Mouse (Mus musculus): ENCODE data around the gene Minpp1. TPM values are rescaled to one million over a fixed set of nuclear protein-coding genes. Genes with fewer than 3 reads are reported as not detected.

Minpp1 gene
- polyA plus RNA-seq, 1 experiment from 2014 or later = 99.9 TPM

GRCm38 (mm10) chr19:32507100-32507499 is 21.5 kb downstream of the Minpp1 start:
- Histone ChIP-seq H3K27me3 (no peaks in the 10 kb centered on the region), H3K27ac (0 out of 2 replicates have a peak overlapping the region, but pooled peaks have one; percentile 9), H3K9me3 (replicated peaks) (0 out of 2 replicates have a peak, but pooled peaks cover 3% of the 10 kb centered on the region), H3K9ac (no peak overlapping the region), H3K4me3 (replicated peaks) (no peak overlapping the region), H3K4me1 (replicated peaks) (peaks cover 58% of the 10 kb centered on the region), H3K4me2 (no peak overlapping the region), H3K36me3 (peaks cover 75% of the 10 kb centered on the region)
- ATAC-seq (ENCODE audit: low read depth) = no peak
- no peak for DNase-seq
- 87% methylated on average over 6 of the region's 6 CpGs for WGBS (ENCODE audit: insufficient replicate concordance)

GRCm38 (mm10) chr19:32507526-32507925 is 22.0 kb downstream of the Minpp1 start:
- Histone ChIP-seq H3K27ac (no peak overlapping the region), H3K4me2 (no peak overlapping the region), H3K9ac (no peak overlapping the region), H3K27me3 (no peaks in the 10 kb centered on the region), H3K4me1 (replicated peaks) (peaks cover 60% of the 10 kb centered on the region), H3K36me3 (peaks cover 79% of the 10 kb centered on the region), H3K4me3 (replicated peaks) (no peak overlapping the region), H3K9me3 (replicated peaks) (0 out of 2 replicates have a peak, but pooled peaks cover 5% of the 10 kb centered on the region)
- DNase-seq = no peak
- WGBS (ENCODE audit: insufficient replicate concordance) = 82% methylated on average over 9 of the region's 9 CpGs
- no peak for ATAC-seq (ENCODE audit: low read depth)

DNA sequence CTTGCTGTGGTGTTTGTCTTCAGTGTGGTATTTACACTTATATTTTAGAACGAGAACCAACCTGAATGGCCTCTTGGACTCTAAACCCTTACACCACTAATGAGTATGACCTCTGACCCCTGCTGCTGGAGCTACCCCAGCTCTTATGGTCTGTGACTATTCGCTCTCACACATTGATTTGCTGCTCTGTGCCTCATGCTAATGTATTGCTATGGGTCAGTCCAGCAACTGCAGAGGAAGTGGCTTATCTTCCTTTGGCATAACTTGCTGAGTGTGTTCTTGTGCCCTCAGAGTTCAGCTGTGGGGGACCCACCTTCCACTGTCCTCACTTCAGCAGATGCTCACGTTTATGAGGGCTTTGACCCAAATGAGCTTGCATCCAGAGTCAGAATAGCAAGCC is 24.7 kb downstream of the Minpp1 start:
- Histone ChIP-seq H3K27ac (peak overlapping the region; percentile 90), H3K4me2 (peak overlapping the region; percentile 60), H3K4me3 (replicated peaks) (peak overlapping the region; percentile 25), H3K27me3 (no peaks in the 10 kb centered on the region), H3K4me1 (replicated peaks) (peaks cover 60% of the 10 kb centered on the region), H3K9ac (peak overlapping the region; percentile 50), H3K9me3 (replicated peaks) (0 out of 2 replicates have a peak, but pooled peaks cover 5% of the 10 kb centered on the region), H3K36me3 (peaks cover 86% of the 10 kb centered on the region)
- 25% methylated on average over 3 of the region's 3 CpGs for WGBS (ENCODE audit: insufficient replicate concordance)
- DNase-seq (peak; percentile 50), ATAC-seq (ENCODE audit: low read depth) (peak; percentile 77)

GRCm38 (mm10) chr19:32510962-32511361 is 25.4 kb downstream of the Minpp1 start:
- Histone ChIP-seq H3K4me3 (replicated peaks) (peak overlapping the region; percentile 25), H3K27me3 (no peaks in the 10 kb centered on the region), H3K9me3 (replicated peaks) (0 out of 2 replicates have a peak, but pooled peaks cover 5% of the 10 kb centered on the region), H3K36me3 (peaks cover 86% of the 10 kb centered on the region), H3K4me2 (peak overlapping the region; percentile 60), H3K9ac (peak overlapping the region; percentile 50), H3K27ac (peak overlapping the region; percentile 90), H3K4me1 (replicated peaks) (peaks cover 58% of the 10 kb centered on the region)
- peak; percentile 98 for ATAC-seq (ENCODE audit: low read depth)
- peak; percentile 70 for DNase-seq
- WGBS (ENCODE audit: insufficient replicate concordance) = 21% methylated on average over 6 of the region's 6 CpGs

DNA sequence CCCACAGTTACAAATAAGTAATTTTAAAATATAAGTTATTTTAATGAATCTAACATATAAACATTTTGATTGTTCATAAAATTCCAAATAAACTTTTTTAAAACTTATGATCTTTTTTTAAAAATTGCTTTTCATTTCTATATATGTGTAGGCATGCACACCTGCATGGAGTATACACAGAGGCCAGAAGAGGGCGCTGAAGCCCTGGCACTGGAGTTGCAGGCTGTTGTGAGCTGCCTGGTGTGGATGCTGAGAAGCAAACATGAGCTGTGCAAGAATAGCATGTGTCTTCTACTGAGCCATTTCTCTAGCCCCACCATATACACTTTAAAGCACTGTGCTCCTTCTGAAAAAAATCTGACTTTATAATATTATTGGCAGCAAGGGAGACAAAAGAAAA is 26.9 kb downstream of the Minpp1 start:
- H3K4me1 ChIP-seq (replicated peaks) = peaks cover 44% of the 10 kb centered on the region
- DNase-seq (no peak), ATAC-seq (ENCODE audit: low read depth) (no peak)
- H3K4me3 ChIP-seq (replicated peaks) = no peak overlapping the region
- no peak overlapping the region for H3K27ac ChIP-seq
- no peak overlapping the region for H3K4me2 ChIP-seq
- H3K9me3 ChIP-seq (replicated peaks) = 0 out of 2 replicates have a peak, but pooled peaks cover 5% of the 10 kb centered on the region
- H3K9ac ChIP-seq = no peak overlapping the region
- 11% methylated on average over 1 of the region's 1 CpGs for WGBS (ENCODE audit: insufficient replicate concordance)
- no peaks in the 10 kb centered on the region for H3K27me3 ChIP-seq
- H3K36me3 ChIP-seq = peaks cover 87% of the 10 kb centered on the region

GRCm38 (mm10) chr19:32516575-32516974 is 31.0 kb downstream of the Minpp1 start:
- H3K27me3 ChIP-seq = no peaks in the 10 kb centered on the region
- DNase-seq = no peak
- H3K4me3 ChIP-seq (replicated peaks) = no peak overlapping the region
- ATAC-seq (ENCODE audit: low read depth) = no peak
- peaks cover 4% of the 10 kb centered on the region; the same call in 1 of the 2 replicates for H3K4me1 ChIP-seq (replicated peaks)
- H3K9me3 ChIP-seq (replicated peaks) = 0 out of 2 replicates have a peak, but pooled peaks cover 5% of the 10 kb centered on the region
- no peak overlapping the region for H3K27ac ChIP-seq
- no peak overlapping the region for H3K9ac ChIP-seq
- peaks cover 68% of the 10 kb centered on the region for H3K36me3 ChIP-seq
- no peak overlapping the region for H3K4me2 ChIP-seq
- 94% methylated on average over 9 of the region's 9 CpGs for WGBS (ENCODE audit: insufficient replicate concordance)

DNA sequence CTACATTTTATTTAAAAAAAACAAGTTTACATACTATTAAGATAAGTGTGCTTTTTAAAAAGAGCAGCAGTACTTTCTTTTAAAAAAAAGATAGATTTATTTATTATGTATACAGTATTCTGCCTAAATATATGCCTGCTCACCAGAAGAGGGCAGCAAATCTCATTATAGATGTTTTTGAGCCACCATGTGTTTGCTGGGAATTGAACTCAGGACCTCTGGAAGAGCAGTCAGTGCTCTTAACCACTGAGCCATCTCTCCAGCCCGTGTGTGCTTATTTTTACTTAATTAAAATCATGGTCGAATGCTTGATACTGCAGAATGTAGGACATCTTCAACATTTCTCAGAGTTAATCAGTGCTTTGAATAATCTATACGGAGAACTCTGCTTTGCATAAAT is 35.9 kb downstream of the Minpp1 start:
- Histone ChIP-seq H3K36me3 (peaks cover 21% of the 10 kb centered on the region), H3K9ac (no peak overlapping the region), H3K4me3 (replicated peaks) (no peak overlapping the region), H3K27ac (no peak overlapping the region), H3K27me3 (no peaks in the 10 kb centered on the region), H3K4me2 (no peak overlapping the region), H3K9me3 (replicated peaks) (no peaks in the 10 kb centered on the region), H3K4me1 (replicated peaks) (peaks cover 28% of the 10 kb centered on the region)
- ATAC-seq (ENCODE audit: low read depth) (no peak), DNase-seq (no peak)
- WGBS (ENCODE audit: insufficient replicate concordance) = 72% methylated on average over 3 of the region's 3 CpGs

DNA sequence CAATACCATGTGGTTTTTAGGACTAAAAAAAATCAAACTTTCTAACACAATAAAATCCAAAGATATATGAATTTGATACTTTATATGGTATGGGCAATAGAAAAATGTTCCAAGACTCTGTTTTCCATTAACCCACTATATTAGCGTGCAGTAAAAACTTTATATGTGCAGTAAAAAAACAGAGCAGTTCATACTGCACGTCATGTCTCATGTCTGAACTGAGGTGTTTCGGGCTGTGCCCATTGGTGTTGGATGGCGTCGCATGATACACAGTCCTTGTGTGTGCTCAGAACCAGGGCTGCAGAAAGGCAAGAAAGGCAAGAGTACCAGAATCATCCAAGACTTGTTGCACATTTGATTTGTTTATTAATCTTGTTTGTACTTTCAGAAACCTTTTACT is 36.7 kb downstream of the Minpp1 start:
- ATAC-seq (ENCODE audit: low read depth) = no peak
- Histone ChIP-seq H3K27me3 (no peaks in the 10 kb centered on the region), H3K9me3 (replicated peaks) (no peaks in the 10 kb centered on the region), H3K36me3 (peaks cover 13% of the 10 kb centered on the region), H3K4me1 (replicated peaks) (peaks cover 28% of the 10 kb centered on the region), H3K4me3 (replicated peaks) (no peak overlapping the region), H3K27ac (0 out of 2 replicates have a peak overlapping the region, but pooled peaks have one; percentile 6), H3K4me2 (no peak overlapping the region), H3K9ac (no peak overlapping the region)
- DNase-seq = no peak
- 81% methylated on average over 5 of the region's 5 CpGs for WGBS (ENCODE audit: insufficient replicate concordance)

GRCm38 (mm10) chr19:32522753-32523307 is 37.3 kb downstream of the Minpp1 start:
- Histone ChIP-seq H3K4me2 (no peak overlapping the region), H3K4me3 (replicated peaks) (no peak overlapping the region), H3K27me3 (no peaks in the 10 kb centered on the region), H3K27ac (peak overlapping the region; percentile 47; the same call in 1 of the 2 replicates), H3K9ac (no peak overlapping the region), H3K4me1 (replicated peaks) (peaks cover 28% of the 10 kb centered on the region), H3K9me3 (replicated peaks) (no peaks in the 10 kb centered on the region), H3K36me3 (peaks cover 9% of the 10 kb centered on the region; the same call in 1 of the 2 replicates)
- DNase-seq (no peak), ATAC-seq (ENCODE audit: low read depth) (peak; percentile 22; the same call in 1 of the 2 replicates)
- WGBS (ENCODE audit: insufficient replicate concordance) = 41% methylated on average over 8 of the region's 8 CpGs

DNA sequence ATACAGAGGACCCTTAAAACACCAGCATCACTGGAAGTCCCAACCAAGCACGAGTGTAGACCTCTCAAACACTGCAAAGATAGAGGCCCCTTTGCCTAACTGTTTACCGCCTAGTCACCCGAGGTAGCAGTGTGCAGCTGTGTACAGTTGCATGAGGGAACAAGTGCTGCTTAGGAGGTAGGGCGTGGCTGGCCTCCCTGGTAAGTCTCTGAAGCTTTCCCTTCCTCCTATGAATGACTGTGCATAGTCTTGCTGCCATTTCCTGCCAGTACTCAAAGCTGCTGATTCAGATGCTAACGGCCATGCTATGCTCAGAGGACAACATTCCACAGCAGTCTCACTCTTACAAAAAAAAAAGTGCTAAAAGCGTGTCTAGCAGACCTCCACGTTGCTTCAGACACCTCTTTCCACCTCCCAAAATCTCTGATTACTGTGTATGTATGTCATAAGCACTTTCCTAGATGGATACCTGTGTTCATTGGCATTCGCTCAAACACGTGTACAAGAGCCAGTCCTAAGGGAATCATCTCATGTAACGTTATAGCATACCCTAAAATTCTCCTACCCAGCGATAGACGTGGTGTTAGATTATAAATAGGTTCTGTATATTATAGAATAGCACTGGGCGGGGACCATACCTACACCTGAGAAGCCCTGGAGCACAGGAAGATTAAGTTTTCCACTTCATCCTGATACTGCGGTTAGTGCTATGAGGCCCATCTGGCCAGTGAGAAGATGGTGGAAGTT is 38.4 kb downstream of the Minpp1 start:
- Histone ChIP-seq H3K4me1 (replicated peaks) (peaks cover 32% of the 10 kb centered on the region), H3K27ac (peak overlapping the region; percentile 4; the same call in 1 of the 2 replicates)

GRCm38 (mm10) chr19:32524516-32524860 is 38.9 kb downstream of the Minpp1 start:
- Histone ChIP-seq H3K27ac (no peak overlapping the region), H3K9ac (no peak overlapping the region)

More for the DNA sequence above, 38.4 kb downstream of the Minpp1 start:
- ATAC-seq (ENCODE audit: low read depth) (peak; percentile 92), DNase-seq (peak; percentile 52)
- H3K9me3 ChIP-seq (replicated peaks) = no peaks in the 10 kb centered on the region
- WGBS (ENCODE audit: insufficient replicate concordance) = 48% methylated on average over 14 of the region's 14 CpGs
- H3K4me2 ChIP-seq = no peak overlapping the region
- no peak overlapping the region for H3K4me3 ChIP-seq (replicated peaks)
- H3K9ac ChIP-seq = no peak overlapping the region
- H3K36me3 ChIP-seq = 0 out of 2 replicates have a peak, but pooled peaks cover 4% of the 10 kb centered on the region
- H3K27me3 ChIP-seq = no peaks in the 10 kb centered on the region

More at GRCm38 (mm10) chr19:32524516-32524860, 38.9 kb downstream of the Minpp1 start:
- H3K27me3 ChIP-seq = no peaks in the 10 kb centered on the region
- peaks cover 32% of the 10 kb centered on the region for H3K4me1 ChIP-seq (replicated peaks)
- DNase-seq (no peak), ATAC-seq (ENCODE audit: low read depth) (no peak)
- WGBS (ENCODE audit: insufficient replicate concordance) = 70% methylated on average over 3 of the region's 3 CpGs
- no peaks in the 10 kb centered on the region for H3K36me3 ChIP-seq
- H3K9me3 ChIP-seq (replicated peaks) = no peaks in the 10 kb centered on the region
- H3K4me2 ChIP-seq = no peak overlapping the region
- no peak overlapping the region for H3K4me3 ChIP-seq (replicated peaks)
